7 mouse cellular contexts compared by ENCODE assay signal in the genomic region with DNA sequence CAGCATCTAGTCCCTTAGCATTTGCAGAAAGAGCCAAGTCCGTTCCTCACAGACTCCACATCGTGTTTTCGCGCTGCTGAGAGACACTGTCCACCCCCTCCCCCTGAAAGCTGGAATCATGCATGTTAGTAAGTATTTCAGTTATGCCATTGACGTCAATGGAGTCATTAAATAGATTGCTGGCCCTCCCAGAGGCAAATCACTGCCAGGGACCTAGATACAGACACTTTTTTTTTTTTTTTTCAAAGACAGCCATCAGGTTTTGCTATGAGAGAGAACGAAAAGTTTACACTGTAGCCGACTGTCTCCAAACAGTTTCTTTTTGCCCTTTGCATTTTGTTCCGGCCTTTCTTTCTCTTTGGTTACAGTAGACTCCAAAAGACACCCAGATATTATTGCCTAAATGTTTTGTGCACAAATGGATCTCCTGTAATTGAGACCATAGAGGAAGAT.
DNase-seq lines count a peak whose midpoint lies in the region; ATAC-seq and TF ChIP-seq lines count a peak whose summit lies in the region.

No protein-coding gene starts in this region.

- TF ChIP-seq EP300 in heart, adult 2 months (IDR thresholded peaks at IDR 0.05; ENCODE audit: insufficient read depth, low read depth, low read length): peak; percentile 100

- DNase-seq in adrenal gland, adult 2 months: peak; percentile 78
- DNase-seq in heart, adult 2 months: peak; percentile 88 to 91
- peak; percentile 77 for DNase-seq in kidney, adult 11 months
- DNase-seq in splenic B cell, adult 2 months (ENCODE audit: low read depth, low spot score): peak; percentile 79

- peak; percentile 29; the same call in 1 of the 2 replicates for ATAC-seq in embryonic facial prominence, embryonic 12.5 days (ENCODE audit: insufficient number of reproducible peaks, insufficient read depth, low FRiP score, low TSS enrichment)
- peak; percentile 61; the same call in 1 of the 2 replicates for ATAC-seq in limb, embryonic 15.5 days (ENCODE audit: insufficient number of reproducible peaks, low FRiP score, low TSS enrichment, low read depth)
- peak; percentile 21; the same call in 1 of the 2 replicates for ATAC-seq in midbrain, embryonic 16.5 days

- peak; percentile 53; the same call in 1 of the 2 replicates for TF ChIP-seq POLR2A in heart, adult 2 months (IDR thresholded peaks at IDR 0.05; ENCODE audit: insufficient read depth, low read depth, low read length)

- no peak for TF ChIP-seq CTCF in heart, adult 2 months (IDR thresholded peaks at IDR 0.05)

- peak overlapping the region; percentile 87 for H3K27ac ChIP-seq in embryonic facial prominence, embryonic 12.5 days
- peak overlapping the region; percentile 91 for H3K27ac ChIP-seq in heart, adult 2 months
- peak overlapping the region; percentile 81 for H3K27ac ChIP-seq in limb, embryonic 15.5 days
- peak overlapping the region; percentile 61; the same call in 1 of the 2 replicates for H3K27ac ChIP-seq in midbrain, embryonic 16.5 days (ENCODE audit: low read length)

- 0 out of 2 replicates have a peak, but pooled peaks cover 2% of the 10 kb centered on the region for H3K79me2 ChIP-seq in heart, adult 2 months (replicated peaks; ENCODE audit: control insufficient read depth, insufficient read depth, low read length)

- no peak overlapping the region for H3K9ac ChIP-seq in embryonic facial prominence, embryonic 12.5 days
- H3K9ac ChIP-seq in heart, adult 2 months (ENCODE audit: low read depth, low read length): no peak overlapping the region; the same call in 1 of the 2 replicates
- H3K9ac ChIP-seq in limb, embryonic 15.5 days: no peak overlapping the region
- no peak overlapping the region; the same call in 1 of the 2 replicates for H3K9ac ChIP-seq in midbrain, embryonic 16.5 days (ENCODE audit: low read depth, low read length)

- H3K9me3 ChIP-seq in embryonic facial prominence, embryonic 12.5 days: no peaks in the 10 kb centered on the region
- no peaks in the 10 kb centered on the region for H3K9me3 ChIP-seq in limb, embryonic 15.5 days
- no peaks in the 10 kb centered on the region for H3K9me3 ChIP-seq in midbrain, embryonic 16.5 days (replicated peaks; ENCODE audit: control insufficient read depth, low read length, poor library complexity, severe bottlenecking)

- intact Hi-C loops in heart, adult 2 months (cut with DNase I): loop anchor here (1.0 to 2.0 kb wide), 2 partner anchors 18 to 59 kb away; no protein-coding TSS in a partner anchor

- H3K4me3 ChIP-seq in embryonic facial prominence, embryonic 12.5 days: no peak overlapping the region
- peak overlapping the region; percentile 2; the same call in 1 of the 2 replicates for H3K4me3 ChIP-seq in heart, adult 2 months
- H3K4me3 ChIP-seq in limb, embryonic 15.5 days: 0 out of 2 replicates have a peak overlapping the region, but pooled peaks have one; percentile 10
- no peak overlapping the region for H3K4me3 ChIP-seq in midbrain, embryonic 16.5 days (ENCODE audit: low read depth, low read length)

- 25% methylated on average over 8 of the region's 8 CpGs for WGBS in embryonic facial prominence, embryonic 12.5 days
- WGBS in heart, adult 2 months: 7% methylated on average over 8 of the region's 8 CpGs
- WGBS in limb, embryonic 15.5 days: 13% methylated on average over 8 of the region's 8 CpGs
- 32% methylated on average over 8 of the region's 8 CpGs for WGBS in midbrain, embryonic 16.5 days

- no peaks in the 10 kb centered on the region for H3K36me3 ChIP-seq in embryonic facial prominence, embryonic 12.5 days
- H3K36me3 ChIP-seq in heart, adult 2 months (ENCODE audit: control insufficient read depth, insufficient read depth, low read length): peaks cover 14% of the 10 kb centered on the region
- H3K36me3 ChIP-seq in limb, embryonic 15.5 days: no peaks in the 10 kb centered on the region
- no peaks in the 10 kb centered on the region for H3K36me3 ChIP-seq in midbrain, embryonic 16.5 days (ENCODE audit: control insufficient read depth, insufficient read depth, low read length)
- no peaks in the 10 kb centered on the region for H3K36me3 ChIP-seq in splenic B cell, adult 2 months (ENCODE audit: control insufficient read depth, insufficient read depth, low read length, poor library complexity, severe bottlenecking)

- H3K4me1 ChIP-seq in embryonic facial prominence, embryonic 12.5 days: peaks cover 14% of the 10 kb centered on the region
- H3K4me1 ChIP-seq in heart, adult 2 months (ENCODE audit: control insufficient read depth, insufficient read depth, low read length): peaks cover 26% of the 10 kb centered on the region
- peaks cover 35% of the 10 kb centered on the region for H3K4me1 ChIP-seq in limb, embryonic 15.5 days
- H3K4me1 ChIP-seq in midbrain, embryonic 16.5 days (ENCODE audit: control insufficient read depth, insufficient read depth, low read length): peaks cover 18% of the 10 kb centered on the region

- H3K27me3 ChIP-seq in embryonic facial prominence, embryonic 12.5 days: no peaks in the 10 kb centered on the region
- H3K27me3 ChIP-seq in heart, adult 2 months (ENCODE audit: control insufficient read depth, insufficient read depth, low read length): no peaks in the 10 kb centered on the region
- H3K27me3 ChIP-seq in limb, embryonic 15.5 days: no peaks in the 10 kb centered on the region
- no peaks in the 10 kb centered on the region for H3K27me3 ChIP-seq in midbrain, embryonic 16.5 days (ENCODE audit: control insufficient read depth, insufficient read depth, low read depth, low read length)
- H3K27me3 ChIP-seq in splenic B cell, adult 2 months (ENCODE audit: control insufficient read depth, insufficient read depth, low read length, poor library complexity, severe bottlenecking): no peaks in the 10 kb centered on the region

- H3K4me2 ChIP-seq in embryonic facial prominence, embryonic 12.5 days (replicated peaks): peak overlapping the region; percentile 44
- H3K4me2 ChIP-seq in limb, embryonic 15.5 days: peak overlapping the region; percentile 36
- peak overlapping the region; percentile 46 for H3K4me2 ChIP-seq in midbrain, embryonic 16.5 days (ENCODE audit: low read length)

Comparison
In these comparisons a context has a peak if more than half of its experiments do, and no peak if none do; other contexts are left out.
1. H3K4me3 ChIP-seq: peak in heart, adult 2 months (single experiment) and limb, embryonic 15.5 days (single experiment); none in embryonic facial prominence, embryonic 12.5 days (single experiment) and midbrain, embryonic 16.5 days (single experiment).
2. Peak in every context shown above with its lines, with median percentiles within 50 percentile points of each other: DNase-seq, ATAC-seq, H3K27ac ChIP-seq and H3K4me2 ChIP-seq.